8 mouse cellular contexts compared by ENCODE assay signal in the genomic region with DNA sequence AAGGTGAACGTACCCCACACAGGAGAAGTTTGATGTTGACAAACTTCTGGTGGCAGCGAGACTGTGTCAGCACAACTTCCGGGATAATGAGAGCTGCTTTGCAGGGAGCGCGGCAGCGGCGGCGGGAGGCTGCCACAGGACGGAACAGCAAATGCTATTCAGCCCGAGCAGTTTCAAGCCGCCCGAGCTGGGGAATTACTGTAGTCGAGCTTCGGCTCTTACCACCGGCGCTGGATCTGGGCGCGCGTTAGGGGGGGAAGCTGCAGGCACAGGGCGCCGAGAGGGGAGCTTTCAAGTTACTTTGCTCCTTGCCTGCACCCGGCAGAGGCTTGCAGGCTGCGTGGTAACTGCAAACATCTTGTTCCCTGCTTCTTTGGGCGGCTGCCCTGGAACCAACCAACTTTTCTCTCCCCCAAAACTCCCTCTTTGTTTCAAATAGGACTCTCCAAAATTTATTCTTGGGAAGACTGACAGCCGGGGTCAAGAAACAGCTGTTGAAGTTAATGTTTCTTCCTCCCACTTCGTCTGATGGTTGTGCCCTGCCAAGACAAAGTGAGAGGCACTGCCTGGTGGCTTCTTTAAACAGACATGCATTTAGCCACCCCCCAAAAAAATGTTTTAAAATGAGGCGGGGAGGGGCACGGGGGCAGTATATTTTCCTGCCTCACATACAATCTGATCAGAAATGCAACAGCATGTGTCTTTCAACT.
A peak's percentile ranks its signal among the peaks of the same experiment; 100 is the strongest.
DNase-seq lines count a peak whose midpoint lies in the region; ATAC-seq and TF ChIP-seq lines count a peak whose summit lies in the region.

No protein-coding gene starts in this region.

- no peaks in the 10 kb centered on the region for H3K9me3 ChIP-seq in hindbrain, postnatal 0 days (ENCODE audit: low read length)

- H3K27me3 ChIP-seq in hindbrain, postnatal 0 days (ENCODE audit: insufficient read depth, low read length), result no peaks in the 10 kb centered on the region

- ATAC-seq in common myeloid progenitor, adult 5-6 weeks (replicated peaks; ENCODE audit: low read depth, poor library complexity, severe bottlenecking), result peak; percentile 88
- ATAC-seq in hindbrain, postnatal 0 days, result peak; percentile 95
- peak; percentile 81 for ATAC-seq in megakaryocyte, adult 5-6 weeks (ENCODE audit: poor library complexity, severe bottlenecking)

- under 1% methylated on average over 28 of the region's 28 CpGs for WGBS in hindbrain, postnatal 0 days

- peak overlapping the region; percentile 53; the same call in 1 of the 2 replicates for H3K9ac ChIP-seq in hindbrain, postnatal 0 days (replicated peaks; ENCODE audit: low read length)

- H3K36me3 ChIP-seq in hindbrain, postnatal 0 days (ENCODE audit: insufficient read depth, low read length), result no peaks in the 10 kb centered on the region

- intact Hi-C loops in gastrocnemius, adult 2 months (cut with DNase I), result loop anchor here (1.0 to 5.0 kb wide), 3 partner anchors 50 to 266 kb away; partner anchors contain the start of gene Ssbp2
- intact Hi-C loops in left cerebral cortex, adult 2 months (cut with DNase I), result loop anchor here (1.0 to 5.0 kb wide), 6 partner anchors 50 to 404 kb away; partner anchors contain the start of gene Ssbp2

- peak; percentile 93 for DNase-seq in ZHBTc4 (ENCODE audit: low read depth, low spot score)
- peak; percentile 97 for DNase-seq in gastrocnemius, adult 2 months
- DNase-seq in hindbrain, postnatal 0 days (ENCODE audit: low spot score), result peak; percentile 98
- DNase-seq in left cerebral cortex, adult 2 months (ENCODE audit: extremely low spot score in 1 of 2, low spot score in 2 of 2), result peak; percentile 91 to 92
- peak; percentile 93 to 94 for DNase-seq in right cerebral cortex, adult 2 months (ENCODE audit: low spot score in 2 of 2)
- DNase-seq in urinary bladder, postnatal 14 days (ENCODE audit: low spot score), result peak; percentile 97

- H3K27ac ChIP-seq in gastrocnemius, adult 2 months, result peak overlapping the region; percentile 94
- peak overlapping the region; percentile 91 for H3K27ac ChIP-seq in hindbrain, postnatal 0 days
- H3K27ac ChIP-seq in left cerebral cortex, adult 2 months, result peak overlapping the region; percentile 92

- no peak for TF ChIP-seq CTCF in gastrocnemius, adult 2 months (IDR thresholded peaks at IDR 0.05)
- peak; percentile 3; the same call in 1 of the 2 replicates for TF ChIP-seq CTCF in hindbrain, postnatal 0 days (IDR thresholded peaks at IDR 0.05; ENCODE audit: low read depth)
- no peak for TF ChIP-seq CTCF in left cerebral cortex, adult 2 months (IDR thresholded peaks at IDR 0.05)

- peaks cover 27% of the 10 kb centered on the region for H3K4me1 ChIP-seq in hindbrain, postnatal 0 days (ENCODE audit: insufficient read depth, low read length)

- peak overlapping the region; percentile 77 for H3K4me2 ChIP-seq in hindbrain, postnatal 0 days (ENCODE audit: low read depth, low read length)

- peak overlapping the region; percentile 69 for H3K4me3 ChIP-seq in gastrocnemius, adult 2 months
- peak overlapping the region; percentile 37 for H3K4me3 ChIP-seq in hindbrain, postnatal 0 days (ENCODE audit: low read length)
- H3K4me3 ChIP-seq in left cerebral cortex, adult 2 months, result peak overlapping the region; percentile 52

Comparison
In these comparisons a context has a peak if more than half of its experiments do, and no peak if none do; other contexts are left out.
1. Peak in every context shown above with its lines: DNase-seq, ATAC-seq, H3K4me3 ChIP-seq and H3K27ac ChIP-seq.